Mouse (Mus musculus) induced T-regulatory cell, adult 2 months (primary cell): ENCODE measurements around the gene Coq10b.

ENCODE experiments used
- DNase-seq: peaks from one replicate; pipeline ENCODE4 v3.0.0-alpha.2; 2012; ENCODE audit warnings: low read depth

The Coq10b gene

GRCm38 (mm10) chr1:55106919-55107585 lies 54.5 kb downstream of the Coq10b start:
- DNase-seq: no peak

DNA sequence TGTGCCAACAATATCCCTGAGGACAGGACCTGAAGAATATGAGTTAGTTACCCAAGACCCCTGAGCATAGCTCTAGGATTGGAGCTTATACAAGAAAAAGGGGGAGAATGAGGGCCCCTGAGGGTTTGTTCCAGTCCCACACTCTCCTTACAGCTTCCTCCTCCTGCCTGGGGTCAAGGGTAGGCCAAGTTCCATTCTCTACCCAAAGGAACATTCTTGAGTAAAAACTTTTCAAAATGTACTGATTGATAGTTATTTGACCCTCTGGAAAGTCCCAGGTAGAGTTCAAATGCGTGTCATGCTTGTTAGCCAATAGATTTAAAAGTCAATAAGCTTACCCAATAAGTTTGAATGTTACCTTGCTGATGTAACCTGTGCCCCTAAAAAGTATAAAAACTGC lies 55.1 kb downstream of the Coq10b start:
- DNase-seq: no peak

- no peak for DNase-seq
Measured at GRCm38 (mm10) chr1:55108473-55108872, 55.9 kb downstream of the Coq10b start.

- no peak for DNase-seq
Measured at GRCm38 (mm10) chr1:55109066-55109766, 56.6 kb downstream of the Coq10b start.
